Mouse (Mus musculus) ES-Bruce4 (cell line): ENCODE data around the gene Mrpl17.

Experiments
- CTCF ChIP-seq: IDR thresholded peaks from one replicate; pipeline ENCODE4 v1.8.1; 2011; ENCODE audit warnings: low read depth, low read length
- EP300 ChIP-seq: IDR thresholded peaks from 2 replicates; pipeline ENCODE4 v1.6.1; 2011; ENCODE audit warnings: low read depth, low read length; ENCODE audit not compliant: insufficient read depth
- POLR2A ChIP-seq: IDR thresholded peaks from one replicate; pipeline ENCODE4 v1.8.1; 2011; ENCODE audit warnings: low read length; ENCODE audit not compliant: insufficient read depth

DNA sequence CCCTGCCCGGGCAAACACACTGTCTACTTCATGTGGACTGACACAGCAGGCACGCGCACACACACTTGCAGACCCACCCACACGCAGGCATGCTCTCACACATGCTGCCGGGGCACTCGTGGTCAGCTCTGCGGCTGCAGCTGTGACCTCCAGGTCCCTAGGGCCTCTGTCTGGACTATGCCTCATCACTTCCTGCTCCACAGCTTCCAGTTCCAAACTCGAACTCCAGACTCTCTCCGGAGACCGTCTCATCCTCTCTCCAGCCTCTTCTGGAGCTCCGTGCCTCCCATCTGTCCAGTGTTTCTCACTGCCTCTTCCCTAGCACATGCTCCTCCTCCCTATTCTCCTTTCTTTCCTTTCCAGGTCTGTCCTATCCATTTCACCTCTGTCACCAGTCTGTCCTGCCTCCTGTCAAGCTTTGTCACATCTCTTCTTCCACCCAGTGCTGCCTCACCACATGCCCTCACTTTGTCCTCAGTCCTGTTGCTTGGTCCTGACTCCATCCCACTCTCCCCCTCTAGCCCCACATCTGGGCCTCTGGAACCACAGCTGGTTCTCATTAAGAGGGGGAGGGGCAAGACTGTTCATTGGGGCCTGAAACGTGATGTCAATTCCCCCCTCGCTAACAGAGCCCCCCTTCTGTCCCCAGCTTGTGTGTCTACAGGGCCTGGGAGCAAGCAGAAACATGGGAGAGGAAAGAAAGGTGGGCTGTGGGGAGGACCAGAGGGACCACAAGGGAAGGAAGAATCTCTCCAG is 32.9 kb downstream of the Mrpl17 start:
- no peak for TF ChIP-seq CTCF
- no peak for TF ChIP-seq EP300
- TF ChIP-seq POLR2A: no peak
